Mouse (Mus musculus) layer of hippocampus, adult 11-12 months (tissue): ENCODE results near the gene Vmn2r93.

ENCODE experiments used
- DNase-seq: peaks from one replicate; pipeline ENCODE4 v3.0.0; 2022; ENCODE audit warnings: low spot score

Vmn2r93 gene

DNA sequence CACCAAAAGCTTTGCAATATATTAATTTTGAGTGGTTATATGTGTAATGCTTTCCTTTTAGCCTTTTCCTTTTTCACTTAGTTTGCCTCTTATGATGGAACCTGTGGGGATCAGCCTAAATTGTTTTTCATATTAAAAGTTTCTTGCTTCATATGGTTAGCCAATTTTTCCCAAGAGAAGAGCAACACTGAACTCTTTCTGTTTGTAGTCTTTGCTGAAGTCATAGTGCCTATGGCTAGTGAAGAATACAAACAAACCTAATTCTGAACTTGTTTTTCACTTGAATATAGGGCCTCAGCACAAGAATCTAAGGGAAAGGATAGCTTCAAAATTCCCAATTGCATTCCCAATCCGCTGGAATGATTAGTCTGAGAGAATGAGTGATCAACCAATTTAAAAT is at the start of gene Vmn2r93:
Gene Vmn2r93 (plus strand): TSS at position 301 of the 400 bp plus-strand sequence.
- DNase-seq = no peak

DNA sequence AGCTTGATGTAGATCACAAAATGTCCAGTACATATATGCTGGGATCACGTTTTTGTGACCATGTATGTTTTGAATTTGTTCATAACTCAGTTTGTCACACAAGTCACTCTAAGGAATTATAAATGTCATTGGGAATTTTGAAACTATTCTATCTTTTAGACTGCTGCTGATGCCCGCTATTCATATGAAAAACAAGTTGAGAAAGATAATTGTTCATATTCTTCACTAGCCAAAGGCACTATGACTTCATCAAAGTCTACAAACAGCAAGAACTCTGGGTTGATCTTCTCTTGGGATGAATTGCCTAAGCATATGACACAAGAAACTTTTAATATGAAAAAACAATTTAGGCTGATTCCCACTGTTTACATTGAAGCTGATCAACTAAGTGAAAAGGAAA is 20.2 kb upstream of the Vmn2r93 start, which contains the start of gene Vmn2r94:
Gene Vmn2r94 (minus strand): TSS at position 101 of the 400 bp plus-strand sequence.
- no peak for DNase-seq

DNA sequence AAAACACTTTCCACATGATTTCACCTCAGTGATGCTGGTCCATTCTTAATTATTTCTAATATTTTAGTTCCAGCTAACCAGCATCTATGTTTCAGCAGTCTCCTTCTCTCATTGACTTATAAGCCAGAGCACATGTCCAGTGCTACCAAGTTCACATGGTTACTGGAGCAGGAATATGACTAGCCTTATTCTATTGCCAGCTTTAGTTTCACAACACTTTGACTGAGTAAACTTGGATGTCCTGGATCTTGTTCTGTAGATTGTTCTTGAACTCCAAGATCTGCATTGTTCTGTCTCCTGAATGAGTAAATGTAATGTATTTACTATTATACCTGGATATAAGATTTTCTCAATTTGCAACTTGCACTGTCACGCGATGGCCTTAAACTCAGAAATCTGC is 25.1 kb downstream of the Vmn2r93 start:
- no peak for DNase-seq

DNA sequence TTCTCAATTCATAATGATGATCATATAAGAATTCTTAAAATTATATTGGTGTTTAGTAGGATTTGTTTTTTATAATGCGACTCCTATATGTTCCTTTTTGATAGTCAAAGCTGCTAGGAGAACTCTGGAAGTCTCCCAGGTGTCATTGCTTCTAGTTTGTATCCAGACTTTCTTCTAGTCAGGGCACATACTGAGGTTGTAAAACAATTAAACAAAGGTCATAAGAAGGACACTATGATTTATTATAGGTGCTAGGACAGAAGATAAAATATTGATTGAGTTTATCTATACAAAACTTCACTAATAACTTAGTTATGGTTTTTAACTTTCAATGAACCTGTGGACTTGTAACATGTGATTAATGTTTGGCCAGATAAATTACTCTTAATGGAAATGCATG is 62.1 kb downstream of the Vmn2r93 start:
- DNase-seq = no peak

DNA sequence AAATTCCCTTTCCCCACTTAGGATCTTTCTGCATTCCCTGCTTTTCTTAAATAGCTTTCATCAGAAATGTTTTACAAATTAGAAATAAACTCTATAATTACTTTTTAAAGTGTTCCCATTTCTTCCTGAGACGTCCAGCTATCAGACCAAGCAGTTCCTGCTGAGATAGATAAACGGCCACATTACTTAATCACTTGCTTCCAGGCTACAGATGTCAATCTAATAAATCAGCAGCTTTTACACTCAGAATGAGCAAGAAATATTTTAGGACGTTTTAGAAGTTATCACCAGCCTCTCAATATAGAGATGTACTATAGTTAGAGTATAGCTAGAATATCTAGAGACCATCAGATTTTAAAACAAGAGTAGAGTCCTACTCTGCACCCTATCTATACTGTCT is 62.7 kb downstream of the Vmn2r93 start:
- DNase-seq = no peak
